Mouse (Mus musculus) limb, embryonic 15.5 days (tissue): ENCODE results near the gene Sbno2. TPM values are rescaled to one million over a fixed set of nuclear protein-coding genes. Genes with fewer than 3 reads are reported as not detected.
A peak's percentile ranks its signal among the peaks of the same experiment; 100 is the strongest.

Experiments
- ATAC-seq: fragments of 200-750 bp; cut with Nextera tagmentation; 2 replicates; pipeline ENCODE4 v1.8.0; 2017; ENCODE audit warnings: low read depth, moderate TSS enrichment; ENCODE audit not compliant: insufficient number of reproducible peaks, low FRiP score, low TSS enrichment
- H3K27ac ChIP-seq: fragments of 300-500 bp; sonication (generic); 2 replicates; pipeline ENCODE4 v1.5.1; 2015; ENCODE audit warnings: moderate library complexity, mild to moderate bottlenecking, inconsistent platforms
- H3K27me3 ChIP-seq: fragments of 300-500 bp; sonication (generic); 2 replicates; pipeline ENCODE4 v1.6.1; 2015; ENCODE audit warnings: inconsistent platforms
- H3K36me3 ChIP-seq: fragments of 300-500 bp; sonication (generic); 2 replicates; pipeline ENCODE4 v1.6.1; 2015; ENCODE audit warnings: inconsistent platforms
- H3K4me1 ChIP-seq: fragments of 300-500 bp; sonication (generic); 2 replicates; pipeline ENCODE4 v1.6.1; 2015; ENCODE audit warnings: inconsistent platforms
- H3K4me2 ChIP-seq: fragments of 300-500 bp; sonication (generic); 2 replicates; pipeline ENCODE4 v1.6.1; 2015; ENCODE audit warnings: mild to moderate bottlenecking, inconsistent platforms
- H3K4me3 ChIP-seq: fragments of 300-500 bp; sonication (generic); 2 replicates; pipeline ENCODE4 v1.5.1; 2015; ENCODE audit warnings: mild to moderate bottlenecking, inconsistent platforms
- H3K9ac ChIP-seq: fragments of 300-500 bp; sonication (generic); 2 replicates; pipeline ENCODE4 v1.6.1; 2015; ENCODE audit warnings: inconsistent platforms
- H3K9me3 ChIP-seq: fragments of 300-500 bp; sonication (generic); 2 replicates; pipeline ENCODE4 v1.6.1; 2016; ENCODE audit warnings: inconsistent platforms
- WGBS: fragments of 180-500 bp; shearing (Covaris S2); methylation state at CpG from one replicate; pipeline ENCODE4 v1.1.7; 2015; 5-methylcytosine and 5-hydroxymethylcytosine counted together
- polyA plus RNA-seq: library from polyadenylated mRNA; unstranded; fragments of >200 nt; fragmentation: Nextera tagmentation; extraction: Ambion mirVana; gene quantifications from 2 replicates; pipeline ENCODE4 v1.2.1, GENCODE M21; 2015

The Sbno2 gene
- polyA plus RNA-seq, 1 experiment from 2014 or later = 19.8 TPM

- H3K36me3 ChIP-seq = peaks cover 87% of the 10 kb centered on the region
- ATAC-seq = no peak
- H3K9me3 ChIP-seq = no peaks in the 10 kb centered on the region
- H3K4me3 ChIP-seq = peak overlapping the region; percentile 19
- H3K4me1 ChIP-seq = peaks cover 35% of the 10 kb centered on the region
- H3K27ac ChIP-seq = no peak overlapping the region
- H3K27me3 ChIP-seq = peaks cover 14% of the 10 kb centered on the region
- H3K4me2 ChIP-seq = peak overlapping the region; percentile 22; the same call in 1 of the 2 replicates
- WGBS = 44% methylated on average over 27 of the region's 27 CpGs
- no peak overlapping the region for H3K9ac ChIP-seq
Measured at GRCm38 (mm10) chr10:80131952-80132350, 26.6 kb upstream of the Sbno2 start.

GRCm38 (mm10) chr10:80131316-80131951 is 26.1 kb upstream of the Sbno2 start:
- Histone ChIP-seq H3K9me3 (no peaks in the 10 kb centered on the region), H3K27ac (no peak overlapping the region), H3K4me2 (peak overlapping the region; percentile 22; the same call in 1 of the 2 replicates), H3K4me3 (peak overlapping the region; percentile 19), H3K4me1 (peaks cover 29% of the 10 kb centered on the region), H3K27me3 (peaks cover 9% of the 10 kb centered on the region; the same call in 1 of the 2 replicates), H3K36me3 (peaks cover 92% of the 10 kb centered on the region), H3K9ac (no peak overlapping the region)
- no peak for ATAC-seq
- WGBS = 25% methylated on average over 55 of the region's 55 CpGs

GRCm38 (mm10) chr10:80130403-80131031 is 25.1 kb upstream of the Sbno2 start:
- H3K36me3 ChIP-seq = peaks cover 99% of the 10 kb centered on the region
- no peak overlapping the region for H3K4me3 ChIP-seq
- no peaks in the 10 kb centered on the region for H3K9me3 ChIP-seq
- H3K4me2 ChIP-seq = no peak overlapping the region
- no peak overlapping the region for H3K27ac ChIP-seq
- WGBS = 78% methylated on average over 18 of the region's 18 CpGs
- peaks cover 26% of the 10 kb centered on the region for H3K4me1 ChIP-seq
- H3K9ac ChIP-seq = no peak overlapping the region
- H3K27me3 ChIP-seq = 0 out of 2 replicates have a peak, but pooled peaks cover 5% of the 10 kb centered on the region
- ATAC-seq = no peak

- H3K27me3 ChIP-seq = no peaks in the 10 kb centered on the region
- no peak for ATAC-seq
- peaks cover 99% of the 10 kb centered on the region for H3K36me3 ChIP-seq
- no peaks in the 10 kb centered on the region for H3K9me3 ChIP-seq
- H3K27ac ChIP-seq = no peak overlapping the region
- H3K4me2 ChIP-seq = no peak overlapping the region
- H3K4me1 ChIP-seq = peaks cover 28% of the 10 kb centered on the region
- no peak overlapping the region for H3K4me3 ChIP-seq
- no peak overlapping the region for H3K9ac ChIP-seq
- 92% methylated on average over 9 of the region's 9 CpGs for WGBS
Measured at GRCm38 (mm10) chr10:80129846-80130245, 24.5 kb upstream of the Sbno2 start.

- H3K4me3 ChIP-seq = no peak overlapping the region
- H3K4me1 ChIP-seq = peaks cover 22% of the 10 kb centered on the region
- H3K4me2 ChIP-seq = no peak overlapping the region
- no peak for ATAC-seq
- WGBS = 95% methylated on average over 8 of the region's 8 CpGs
- peaks cover 94% of the 10 kb centered on the region for H3K36me3 ChIP-seq
- no peaks in the 10 kb centered on the region for H3K27me3 ChIP-seq
- no peak overlapping the region for H3K9ac ChIP-seq
- no peak overlapping the region for H3K27ac ChIP-seq
- no peaks in the 10 kb centered on the region for H3K9me3 ChIP-seq
Measured at GRCm38 (mm10) chr10:80127920-80128319, 22.5 kb upstream of the Sbno2 start.

GRCm38 (mm10) chr10:80123932-80124562 is 18.7 kb upstream of the Sbno2 start:
- Histone ChIP-seq H3K4me3 (no peak overlapping the region), H3K27me3 (no peaks in the 10 kb centered on the region), H3K27ac (no peak overlapping the region), H3K4me1 (peaks cover 16% of the 10 kb centered on the region), H3K4me2 (no peak overlapping the region), H3K36me3 (peaks cover 85% of the 10 kb centered on the region), H3K9ac (no peak overlapping the region), H3K9me3 (no peaks in the 10 kb centered on the region)
- WGBS = 90% methylated on average over 9 of the region's 9 CpGs
- ATAC-seq = no peak

- H3K36me3 ChIP-seq = peaks cover 72% of the 10 kb centered on the region
- ATAC-seq = no peak
Measured at GRCm38 (mm10) chr10:80121639-80122038, 16.3 kb upstream of the Sbno2 start.

GRCm38 (mm10) chr10:80120146-80120545 is 14.8 kb upstream of the Sbno2 start:
- H3K27me3 ChIP-seq = no peaks in the 10 kb centered on the region
- H3K9me3 ChIP-seq = no peaks in the 10 kb centered on the region
- no peak overlapping the region for H3K27ac ChIP-seq
- peaks cover 57% of the 10 kb centered on the region for H3K36me3 ChIP-seq
- no peak overlapping the region for H3K4me2 ChIP-seq
- ATAC-seq = no peak
- peaks cover 40% of the 10 kb centered on the region for H3K4me1 ChIP-seq
- WGBS = 87% methylated on average over 2 of the region's 2 CpGs
- H3K9ac ChIP-seq = no peak overlapping the region
- H3K4me3 ChIP-seq = no peak overlapping the region

More at GRCm38 (mm10) chr10:80121639-80122038, 16.3 kb upstream of the Sbno2 start:
- peaks cover 39% of the 10 kb centered on the region for H3K4me1 ChIP-seq
- H3K9me3 ChIP-seq = no peaks in the 10 kb centered on the region
- H3K4me2 ChIP-seq = no peak overlapping the region
- H3K4me3 ChIP-seq = no peak overlapping the region
- no peaks in the 10 kb centered on the region for H3K27me3 ChIP-seq
- H3K9ac ChIP-seq = no peak overlapping the region
- no peak overlapping the region for H3K27ac ChIP-seq
- WGBS = 78% methylated on average over 2 of the region's 2 CpGs

- Histone ChIP-seq H3K4me3 (peak overlapping the region; percentile 93), H3K9ac (0 out of 2 replicates have a peak overlapping the region, but pooled peaks have one; percentile 91), H3K4me2 (peak overlapping the region; percentile 87), H3K27me3 (no peaks in the 10 kb centered on the region), H3K4me1 (peaks cover 46% of the 10 kb centered on the region), H3K9me3 (no peaks in the 10 kb centered on the region), H3K36me3 (peaks cover 44% of the 10 kb centered on the region), H3K27ac (peak overlapping the region; percentile 54; the same call in 1 of the 2 replicates)
- 57% methylated on average over 6 of the region's 6 CpGs for WGBS
- ATAC-seq = no peak
Measured at GRCm38 (mm10) chr10:80118552-80118951, 13.2 kb upstream of the Sbno2 start.

GRCm38 (mm10) chr10:80117736-80118135 is 12.4 kb upstream of the Sbno2 start:
- 40% methylated on average over 1 of the region's 1 CpGs for WGBS
- Histone ChIP-seq H3K4me1 (peaks cover 46% of the 10 kb centered on the region), H3K9ac (peak overlapping the region; percentile 91), H3K9me3 (no peaks in the 10 kb centered on the region), H3K4me2 (peak overlapping the region; percentile 87), H3K36me3 (peaks cover 38% of the 10 kb centered on the region), H3K27ac (peak overlapping the region; percentile 50; the same call in 1 of the 2 replicates), H3K27me3 (no peaks in the 10 kb centered on the region), H3K4me3 (peak overlapping the region; percentile 93)
- ATAC-seq = no peak

GRCm38 (mm10) chr10:80116927-80117691 is 11.7 kb upstream of the Sbno2 start:
- H3K27ac ChIP-seq = peak overlapping the region; percentile 50

More at GRCm38 (mm10) chr10:80116927-80117691, 11.7 kb upstream of the Sbno2 start:
- Histone ChIP-seq H3K9ac (peak overlapping the region; percentile 91), H3K4me3 (peak overlapping the region; percentile 93), H3K27me3 (no peaks in the 10 kb centered on the region), H3K36me3 (peaks cover 37% of the 10 kb centered on the region), H3K9me3 (no peaks in the 10 kb centered on the region), H3K4me1 (peaks cover 46% of the 10 kb centered on the region), H3K4me2 (peak overlapping the region; percentile 87)
- ATAC-seq = no peak
- WGBS = 3% methylated on average over 30 of the region's 30 CpGs
